Mouse (Mus musculus): ENCODE measurements around the gene 4921536K21Rik. TPM values are rescaled to one million over a fixed set of nuclear protein-coding genes. Genes with fewer than 3 reads are reported as not detected.

The 4921536K21Rik gene
- total and polyA plus RNA-seq, 3 experiments, result 0.08 to 0.40 TPM; not detected in 1

- no peaks in the 10 kb centered on the region for H3K79me2 ChIP-seq (ENCODE audit: control insufficient read depth, insufficient read depth, low read length, poor library complexity)
- peaks cover 8 to 21% of the 10 kb centered on the region in 2 experiments for H3K27me3 ChIP-seq (ENCODE audit: control insufficient read depth in 1 of 2, insufficient read depth in 2 of 2, low read length in 2 of 2)
- no peaks in the 10 kb centered on the region for H3K9me3 ChIP-seq (replicated peaks; ENCODE audit: insufficient read depth, low read length)
- no peak for TF ChIP-seq KAT2A (conservative IDR thresholded peaks at IDR 0.05; ENCODE audit: low read depth, low read length)
- no peak for TF ChIP-seq USF2 (IDR thresholded peaks at IDR 0.05; ENCODE audit: borderline replicate concordance in 1 of 2, insufficient read depth in 1 of 2, low read depth in 1 of 2, low read length in 2 of 2)
- H3K9ac ChIP-seq (ENCODE audit: control insufficient read depth, low read depth, low read length, poor library complexity, severe bottlenecking), result no peak overlapping the region
- peaks cover 3 to 7% of the 10 kb centered on the region in 2 experiments; a peak in 3 of 4 replicates for H3K4me1 ChIP-seq (ENCODE audit: control insufficient read depth in 1 of 2, insufficient read depth in 2 of 2, low read length in 2 of 2)
- DNase-seq (ENCODE audit: low read depth, low spot score), result no peak
- no peak overlapping the region for H3K27ac ChIP-seq (ENCODE audit: control insufficient read depth, low read depth, low read length)
- H3K36me3 ChIP-seq (ENCODE audit: control insufficient read depth in 1 of 2, insufficient read depth in 2 of 2, low read length in 2 of 2), result peaks cover 0 to 2% of the 10 kb centered on the region in 2 experiments; a peak in 1 of 4 replicates
- H3K4me3 ChIP-seq (ENCODE audit: control insufficient read depth in 1 of 2, insufficient read depth in 1 of 2, low read depth in 2 of 2, low read length in 2 of 2), result no peak overlapping the region
Observed at GRCm38 (mm10) chr11:3862661-3863453, 32.0 kb downstream of the 4921536K21Rik start.

DNA sequence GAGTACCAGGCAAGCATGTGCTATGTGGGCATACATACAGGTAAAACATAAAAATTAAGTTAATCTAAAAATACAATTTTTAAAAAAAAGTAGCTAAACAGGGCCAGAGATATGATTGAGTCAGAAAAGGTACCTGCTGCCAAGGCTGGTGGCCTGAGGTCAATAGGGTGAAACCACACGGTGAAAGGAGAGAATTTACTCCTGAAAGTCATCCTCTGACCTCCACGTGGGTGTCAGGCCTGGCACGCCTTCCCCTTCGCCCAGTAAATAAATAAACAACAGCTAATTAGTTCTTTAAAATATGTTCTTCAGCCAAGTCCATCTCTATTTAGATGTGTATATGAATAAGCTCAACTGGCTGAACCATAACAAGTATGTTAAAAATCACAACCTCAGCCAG, 34.5 kb downstream of the 4921536K21Rik start:
- H3K4me1 ChIP-seq (ENCODE audit: control insufficient read depth in 1 of 2, insufficient read depth in 2 of 2, low read length in 2 of 2), result peaks cover 3 to 7% of the 10 kb centered on the region in 2 experiments; a peak in 3 of 4 replicates
- no peaks in the 10 kb centered on the region for H3K79me2 ChIP-seq (ENCODE audit: control insufficient read depth, insufficient read depth, low read length, poor library complexity)

GRCm38 (mm10) chr11:3859778-3860177, 35.1 kb downstream of the 4921536K21Rik start:
- peaks cover 16 to 34% of the 10 kb centered on the region in 2 experiments for H3K27me3 ChIP-seq (ENCODE audit: control insufficient read depth in 1 of 2, insufficient read depth in 2 of 2, low read length in 2 of 2)
- H3K4me3 ChIP-seq (ENCODE audit: control insufficient read depth in 1 of 2, insufficient read depth in 1 of 2, low read depth in 2 of 2, low read length in 2 of 2), result no peak overlapping the region
- no peak for DNase-seq (ENCODE audit: low read depth, low spot score)

More for the DNA sequence above, 34.5 kb downstream of the 4921536K21Rik start:
- Histone ChIP-seq H3K27ac (ENCODE audit: control insufficient read depth, low read depth, low read length) (no peak overlapping the region), H3K9me3 (replicated peaks; ENCODE audit: insufficient read depth, low read length) (no peaks in the 10 kb centered on the region), H3K9ac (ENCODE audit: control insufficient read depth, low read depth, low read length, poor library complexity, severe bottlenecking) (no peak overlapping the region), H3K36me3 (ENCODE audit: control insufficient read depth in 1 of 2, insufficient read depth in 2 of 2, low read length in 2 of 2) (peaks cover 0 to 2% of the 10 kb centered on the region in 2 experiments; a peak in 1 of 4 replicates), H3K4me3 (ENCODE audit: control insufficient read depth in 1 of 2, insufficient read depth in 1 of 2, low read depth in 2 of 2, low read length in 2 of 2) (no peak overlapping the region), H3K27me3 (ENCODE audit: control insufficient read depth in 1 of 2, insufficient read depth in 2 of 2, low read length in 2 of 2) (peaks cover 15 to 34% of the 10 kb centered on the region in 2 experiments)
- no peak for DNase-seq (ENCODE audit: low read depth, low spot score)
- no peak for TF ChIP-seq EP300 (IDR thresholded peaks at IDR 0.05; ENCODE audit: low read depth in 1 of 2, low read length in 2 of 2)
- TF ChIP-seq BHLHE40 (IDR thresholded peaks at IDR 0.05; ENCODE audit: borderline replicate concordance, low read depth, low read length), result no peak
- TF ChIP-seq TAL1 (IDR thresholded peaks at IDR 0.05; ENCODE audit: low read length), result no peak
- no peak for TF ChIP-seq GATA1 (IDR thresholded peaks at IDR 0.05; ENCODE audit: low read depth, low read length)
- no peak for TF ChIP-seq CHD1 (IDR thresholded peaks at IDR 0.05; ENCODE audit: low read depth, low read length)
- no peak for TF ChIP-seq MEF2A (IDR thresholded peaks at IDR 0.05; ENCODE audit: extremely low read depth, insufficient replicate concordance, low read depth, low read length, poor library complexity, severe bottlenecking)
- TF ChIP-seq CTCF (IDR thresholded peaks at IDR 0.05 in 2 of 3, conservative IDR thresholded peaks at IDR 0.05 in 1 of 3; ENCODE audit: control insufficient read depth in 1 of 3, insufficient read depth in 1 of 3, low read depth in 2 of 3, low read length in 3 of 3, poor library complexity in 1 of 3, severe bottlenecking in 1 of 3), result no peak
- TF ChIP-seq POLR2AphosphoS5 (IDR thresholded peaks at IDR 0.05; ENCODE audit: borderline replicate concordance, low read depth, low read length), result no peak
- TF ChIP-seq MAX (IDR thresholded peaks at IDR 0.05; ENCODE audit: low read length), result no peak
- TF ChIP-seq TBP (IDR thresholded peaks at IDR 0.05; ENCODE audit: low read depth, low read length), result no peak
- no peak for TF ChIP-seq JUND (IDR thresholded peaks at IDR 0.05; ENCODE audit: low read depth, low read length)
- TF ChIP-seq RCOR1 (IDR thresholded peaks at IDR 0.05; ENCODE audit: low read depth, low read length), result no peak
- no peak for TF ChIP-seq UBTF (IDR thresholded peaks at IDR 0.05; ENCODE audit: borderline replicate concordance, insufficient read depth, low read depth, low read length)
- TF ChIP-seq ZC3H11A (IDR thresholded peaks at IDR 0.05; ENCODE audit: low read depth, low read length), result no peak
- no peak for TF ChIP-seq SIN3A (IDR thresholded peaks at IDR 0.05; ENCODE audit: low read length)
- TF ChIP-seq KAT2A (conservative IDR thresholded peaks at IDR 0.05; ENCODE audit: low read depth, low read length), result no peak
- TF ChIP-seq NELFE (IDR thresholded peaks at IDR 0.05; ENCODE audit: low read depth, low read length), result no peak

More at GRCm38 (mm10) chr11:3859778-3860177, 35.1 kb downstream of the 4921536K21Rik start:
- no peaks in the 10 kb centered on the region for H3K9me3 ChIP-seq (replicated peaks; ENCODE audit: insufficient read depth, low read length)
- peaks cover 3 to 7% of the 10 kb centered on the region in 2 experiments; a peak in 3 of 4 replicates for H3K4me1 ChIP-seq (ENCODE audit: control insufficient read depth in 1 of 2, insufficient read depth in 2 of 2, low read length in 2 of 2)
- H3K36me3 ChIP-seq (ENCODE audit: control insufficient read depth in 1 of 2, insufficient read depth in 2 of 2, low read length in 2 of 2), result peaks cover 0 to 2% of the 10 kb centered on the region in 2 experiments; a peak in 1 of 4 replicates
- TF ChIP-seq NRF1 (IDR thresholded peaks at IDR 0.05; ENCODE audit: insufficient read depth, low read depth, low read length, poor library complexity, severe bottlenecking) (no peak), TCF12 (IDR thresholded peaks at IDR 0.05; ENCODE audit: low read depth, low read length) (no peak), ZNF384 (IDR thresholded peaks at IDR 0.05; ENCODE audit: low read depth, low read length) (no peak), MAFK (IDR thresholded peaks at IDR 0.05; ENCODE audit: borderline replicate concordance, low read depth, low read length) (no peak), POLR2A (IDR thresholded peaks at IDR 0.05; ENCODE audit: control insufficient read depth in 1 of 2, insufficient read depth in 1 of 2, low read depth in 1 of 2, low read length in 2 of 2, poor library complexity in 1 of 2) (no peak), GATA1 (IDR thresholded peaks at IDR 0.05; ENCODE audit: low read depth, low read length) (no peak), ZKSCAN1 (IDR thresholded peaks at IDR 0.05; ENCODE audit: low read depth, low read length) (no peak), RCOR1 (IDR thresholded peaks at IDR 0.05; ENCODE audit: low read depth, low read length) (no peak), MYC (IDR thresholded peaks at IDR 0.05; ENCODE audit: low read depth, low read length) (no peak), E2F4 (IDR thresholded peaks at IDR 0.05; ENCODE audit: borderline replicate concordance, low read depth, low read length) (no peak), MAX (IDR thresholded peaks at IDR 0.05; ENCODE audit: low read length) (no peak), UBTF (IDR thresholded peaks at IDR 0.05; ENCODE audit: borderline replicate concordance, insufficient read depth, low read depth, low read length) (no peak), JUND (IDR thresholded peaks at IDR 0.05; ENCODE audit: low read depth, low read length) (no peak), POLR2AphosphoS2 (IDR thresholded peaks at IDR 0.05; ENCODE audit: low read length) (no peak)
- H3K79me2 ChIP-seq (ENCODE audit: control insufficient read depth, insufficient read depth, low read length, poor library complexity), result no peaks in the 10 kb centered on the region
- H3K27ac ChIP-seq (ENCODE audit: control insufficient read depth, low read depth, low read length), result no peak overlapping the region
- no peak overlapping the region for H3K9ac ChIP-seq (ENCODE audit: control insufficient read depth, low read depth, low read length, poor library complexity, severe bottlenecking)

Measured in MEL (cell line).